Mouse (Mus musculus) lung, adult 2 months (tissue): ENCODE measurements around the gene Adamtsl1. TPM values are rescaled to one million over a fixed set of nuclear protein-coding genes. Genes with fewer than 3 reads are reported as not detected.

Experiments
- DNase-seq: peaks from one replicate; pipeline ENCODE4 v3.0.0; 2022
- H3K4me1 ChIP-seq: fragments of 200-500 bp; 2 replicates; pipeline ENCODE4 v1.6.1; 2011; ENCODE audit warnings: low read length; ENCODE audit not compliant: control insufficient read depth, insufficient read depth
- H3K4me3 ChIP-seq: fragments of 200-500 bp; replicated peaks from 2 replicates; pipeline ENCODE3; 2011; ENCODE audit warnings: low read depth, mild to moderate bottlenecking, control low read depth, low read length; ENCODE audit errors: extremely low read depth
- CTCF ChIP-seq: fragments of 200-500 bp; IDR thresholded peaks from 2 replicates; pipeline ENCODE4 v1.5.1; 2011; ENCODE audit warnings: mild to moderate bottlenecking, low read length, control low read depth; ENCODE audit not compliant: insufficient read depth
- POLR2A ChIP-seq: fragments of 200-500 bp; IDR thresholded peaks from 2 replicates; pipeline ENCODE4 v1.6.1; 2011; ENCODE audit warnings: low read depth, mild to moderate bottlenecking, control low read depth, low read length, borderline replicate concordance; ENCODE audit errors: extremely low read depth
- WGBS: fragments of 180-500 bp; shearing (Covaris S2); methylation state at CpG from one replicate; pipeline ENCODE4 v1.1.7; 2018; 5-methylcytosine and 5-hydroxymethylcytosine counted together
- polyA plus RNA-seq: library from polyadenylated mRNA; depleted of rRNA; stranded (reverse); fragments of >200 nt; gene quantifications from 2 replicates; pipeline ENCODE4 v1.2.3, GENCODE M21; 2012

Adamtsl1 gene
- polyA plus RNA-seq, 1 experiment: 10.8 TPM

GRCm38 (mm10) chr4:85539677-85540076, 25.7 kb downstream of the Adamtsl1 start:
- no peak overlapping the region for H3K4me3 ChIP-seq
- WGBS: 60% methylated on average over 5 of the region's 5 CpGs
- no peak for TF ChIP-seq CTCF
- TF ChIP-seq POLR2A: no peak
- DNase-seq: no peak
- peaks cover 3% of the 10 kb centered on the region; the same call in 1 of the 2 replicates for H3K4me1 ChIP-seq

DNA sequence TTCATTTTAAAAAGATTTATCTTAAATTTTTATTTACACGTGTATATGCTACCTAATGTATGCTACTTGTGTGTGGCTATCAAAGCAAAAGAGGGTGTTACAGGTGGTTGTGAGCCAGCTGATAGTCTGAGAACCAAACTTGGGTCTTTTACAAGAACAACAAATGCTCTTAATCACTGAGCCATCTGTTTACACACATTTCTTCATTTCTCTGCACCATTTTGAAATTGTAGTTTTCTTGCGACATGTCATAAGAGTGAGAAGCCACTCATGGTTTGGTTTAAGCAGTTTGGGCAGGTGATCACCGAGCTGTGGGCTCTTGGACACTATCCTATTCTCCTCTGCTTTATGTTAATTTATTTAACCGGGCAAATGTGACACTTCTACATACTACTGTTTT, 29.2 kb downstream of the Adamtsl1 start:
- no peak for TF ChIP-seq POLR2A
- TF ChIP-seq CTCF: no peak

DNA sequence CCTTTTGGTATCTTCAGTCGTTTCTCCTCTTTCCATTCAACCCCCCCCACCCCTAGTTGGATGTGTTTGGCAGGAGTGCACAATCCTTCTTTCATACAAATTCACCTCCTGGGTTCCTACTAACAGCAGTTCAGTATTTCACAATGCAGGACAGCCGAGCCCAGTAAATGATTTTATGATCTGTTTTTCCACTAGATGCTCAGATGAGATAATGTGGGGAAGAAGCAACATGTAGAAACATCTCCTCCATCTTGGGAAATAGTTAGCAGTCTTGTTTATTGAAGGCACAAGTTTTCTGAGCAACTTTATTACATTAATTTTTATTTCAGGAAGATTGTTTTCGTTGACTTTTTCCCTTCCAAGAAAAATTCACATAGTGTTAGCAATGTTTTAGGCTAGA, 40.7 kb downstream of the Adamtsl1 start:
- WGBS: 56% methylated on average over 3 of the region's 3 CpGs
- DNase-seq: no peak
- TF ChIP-seq POLR2A (no peak), CTCF (no peak)

More for the DNA sequence above, 29.2 kb downstream of the Adamtsl1 start:
- DNase-seq: no peak
- WGBS: 72% methylated on average over 4 of the region's 4 CpGs
- Histone ChIP-seq H3K4me1 (peaks cover 3% of the 10 kb centered on the region; the same call in 1 of the 2 replicates), H3K4me3 (no peak overlapping the region)

GRCm38 (mm10) chr4:85559753-85560152, 45.8 kb downstream of the Adamtsl1 start:
- peaks cover 4% of the 10 kb centered on the region; the same call in 1 of the 2 replicates for H3K4me1 ChIP-seq
- H3K4me3 ChIP-seq: no peak overlapping the region
- no peak for DNase-seq
- WGBS: 40% methylated on average over 6 of the region's 6 CpGs
- TF ChIP-seq POLR2A: no peak
- TF ChIP-seq CTCF: no peak

More for the DNA sequence above, 40.7 kb downstream of the Adamtsl1 start:
- H3K4me1 ChIP-seq: peaks cover 2% of the 10 kb centered on the region; the same call in 1 of the 2 replicates
- no peak overlapping the region for H3K4me3 ChIP-seq

DNA sequence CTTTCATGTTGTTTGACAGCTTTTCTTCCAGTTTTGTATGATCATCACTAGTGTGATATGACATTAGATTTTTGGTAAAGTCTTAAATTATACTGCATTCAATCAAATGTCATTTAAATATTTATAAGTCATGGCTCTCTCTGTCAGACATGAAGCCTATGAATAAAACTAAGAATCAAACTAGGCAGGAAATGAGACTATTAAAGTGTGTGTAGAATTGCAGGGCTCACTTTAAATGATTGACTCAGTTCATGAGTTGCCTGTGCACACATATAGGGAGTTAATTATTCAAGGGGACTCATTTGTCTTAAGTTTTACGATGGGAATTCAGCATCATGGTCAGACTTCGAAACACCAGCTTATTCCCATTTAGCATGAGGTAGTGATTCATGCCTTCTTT, 71.5 kb downstream of the Adamtsl1 start:
- DNase-seq: no peak
- no peak for TF ChIP-seq CTCF
- TF ChIP-seq POLR2A: no peak
- no peaks in the 10 kb centered on the region; the same call in 1 of the 2 replicates for H3K4me1 ChIP-seq
- WGBS: 93% methylated on average over 2 of the region's 2 CpGs
- H3K4me3 ChIP-seq: no peak overlapping the region

DNA sequence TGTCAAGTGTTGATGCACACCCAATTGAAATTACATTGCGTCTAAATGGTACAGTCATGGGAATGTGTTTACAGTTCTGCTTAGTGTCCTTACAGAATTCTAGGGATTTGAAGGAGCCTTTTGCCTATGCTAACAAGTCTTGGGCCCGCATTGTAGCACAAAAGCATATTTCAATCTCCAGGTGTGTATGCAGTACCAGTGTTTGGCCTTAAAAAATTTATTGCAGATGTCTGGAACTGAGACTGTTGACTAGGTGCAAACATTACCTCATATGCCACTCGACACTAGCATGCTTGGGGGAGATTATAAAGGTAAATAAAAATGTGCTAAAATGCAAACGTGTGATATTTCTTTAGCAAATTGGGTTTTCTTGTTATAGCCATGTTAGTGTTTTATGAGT, 75.0 kb downstream of the Adamtsl1 start:
- no peak overlapping the region for H3K4me3 ChIP-seq
- no peak for DNase-seq
- no peaks in the 10 kb centered on the region; the same call in 1 of the 2 replicates for H3K4me1 ChIP-seq
- WGBS: 71% methylated on average over 4 of the region's 4 CpGs
- no peak for TF ChIP-seq POLR2A
- no peak for TF ChIP-seq CTCF

GRCm38 (mm10) chr4:85591037-85591436, 77.1 kb downstream of the Adamtsl1 start:
- no peaks in the 10 kb centered on the region; the same call in 1 of the 2 replicates for H3K4me1 ChIP-seq
- H3K4me3 ChIP-seq: no peak overlapping the region
- WGBS: 54% methylated on average over 7 of the region's 7 CpGs
- no peak for DNase-seq
- TF ChIP-seq CTCF (no peak), POLR2A (no peak)

DNA sequence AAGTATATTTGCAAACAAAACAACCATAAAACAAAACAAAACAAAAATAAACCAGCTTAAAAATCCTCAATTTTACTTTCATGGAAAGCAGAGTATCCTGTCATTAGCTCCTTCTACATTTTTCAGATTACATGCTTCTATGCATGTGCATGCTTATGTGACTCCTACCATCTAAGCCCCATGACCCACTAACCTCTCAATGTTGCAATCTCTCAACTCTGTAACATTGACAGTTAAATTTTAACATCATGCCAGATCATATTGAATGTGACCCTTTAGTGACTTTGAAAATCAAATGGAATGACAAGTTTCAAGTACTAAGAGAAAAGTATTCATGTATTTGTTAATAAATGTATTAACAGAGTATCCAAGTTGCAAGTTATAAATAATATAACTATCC, 80.2 kb downstream of the Adamtsl1 start:
- no peak for DNase-seq
- no peak for TF ChIP-seq CTCF
- no peak for TF ChIP-seq POLR2A
- H3K4me3 ChIP-seq: no peak overlapping the region
- no peaks in the 10 kb centered on the region for H3K4me1 ChIP-seq

DNA sequence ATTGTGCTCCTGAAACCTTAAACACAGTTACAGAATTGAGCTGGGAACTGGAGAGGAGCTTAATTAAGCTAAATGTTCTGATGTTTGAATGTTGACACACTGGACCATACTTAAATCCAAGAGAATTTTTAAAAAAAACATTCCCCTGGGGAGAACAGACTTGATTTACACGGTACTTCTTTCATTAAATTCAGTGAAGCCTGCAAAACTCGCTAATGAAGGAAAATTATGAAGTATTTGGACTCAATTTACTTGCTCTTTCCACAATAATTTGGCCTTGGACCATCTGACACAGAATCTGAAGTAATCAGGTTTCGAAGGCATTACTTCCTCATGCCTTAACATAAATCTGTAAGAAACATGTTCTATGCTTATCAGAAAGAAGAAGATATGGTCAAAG, 99.4 kb downstream of the Adamtsl1 start:
- DNase-seq: no peak
- whole genome bisulfite sequencing: 77% methylated on average over 3 of the region's 3 CpGs
- no peaks in the 10 kb centered on the region for H3K4me1 ChIP-seq
- no peak overlapping the region for H3K4me3 ChIP-seq
- no peak for TF ChIP-seq CTCF

DNA sequence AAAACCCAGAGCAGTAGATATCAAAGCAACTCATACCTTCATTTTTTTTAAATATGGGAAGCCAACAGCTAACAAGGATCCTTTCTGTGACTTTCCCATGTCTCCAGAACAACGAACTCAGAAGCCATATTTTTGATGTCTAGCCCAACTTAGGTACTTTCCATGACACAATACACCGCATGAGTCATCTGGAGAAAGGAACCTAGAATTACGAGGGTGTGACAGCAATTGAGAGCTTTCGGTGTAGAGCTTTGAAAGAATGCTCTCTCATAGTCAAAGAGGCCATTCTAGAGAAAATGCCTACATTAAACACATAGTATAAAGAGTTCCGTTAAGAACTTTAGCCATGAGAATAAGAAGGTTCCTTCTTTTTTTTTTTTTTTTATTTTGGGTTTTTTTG, 104.8 kb downstream of the Adamtsl1 start:
- no peak for DNase-seq
- H3K4me1 ChIP-seq: no peaks in the 10 kb centered on the region
- H3K4me3 ChIP-seq: no peak overlapping the region
- TF ChIP-seq CTCF (no peak), POLR2A (no peak)
- WGBS: 60% methylated on average over 5 of the region's 5 CpGs
